Mouse (Mus musculus): ENCODE measurements around the gene Alg9. TPM values are rescaled to one million over a fixed set of nuclear protein-coding genes. Genes with fewer than 3 reads are reported as not detected.

The Alg9 gene
- total RNA-seq, 2 experiments from 2014 or later = 24.7 to 30.8 TPM

GRCm38 (mm10) chr9:50849249-50849648 lies 74.4 kb downstream of the Alg9 start:
- ATAC-seq (replicated peaks; ENCODE audit: poor library complexity) = peak; percentile 47

- ATAC-seq (replicated peaks; ENCODE audit: poor library complexity) = no peak
These were observed 74.9 kb downstream of the Alg9 start for GRCm38 (mm10) chr9:50849755-50850154.

GRCm38 (mm10) chr9:50850271-50850670 lies 75.5 kb downstream of the Alg9 start:
- ATAC-seq (replicated peaks; ENCODE audit: poor library complexity) = no peak

GRCm38 (mm10) chr9:50850713-50851112 lies 75.9 kb downstream of the Alg9 start:
- ATAC-seq (replicated peaks; ENCODE audit: poor library complexity) = peak; percentile 30

- peak; percentile 27 for ATAC-seq (replicated peaks; ENCODE audit: poor library complexity)
These were observed 78.0 kb downstream of the Alg9 start for GRCm38 (mm10) chr9:50852634-50853349.

GRCm38 (mm10) chr9:50854376-50854775 lies 79.6 kb downstream of the Alg9 start:
- ATAC-seq (replicated peaks; ENCODE audit: poor library complexity) = 0 out of 2 replicates have a peak, but pooled peaks have one; percentile 5

- ATAC-seq (replicated peaks; ENCODE audit: poor library complexity) = peak; percentile 23; the same call in 1 of the 2 replicates
These were observed 80.4 kb downstream of the Alg9 start for GRCm38 (mm10) chr9:50855133-50855766.

- no peak for ATAC-seq (replicated peaks; ENCODE audit: poor library complexity)
These were observed 81.0 kb downstream of the Alg9 start for GRCm38 (mm10) chr9:50855780-50856179.

- peak; percentile 75 for ATAC-seq (replicated peaks; ENCODE audit: poor library complexity)
These were observed 81.7 kb downstream of the Alg9 start for GRCm38 (mm10) chr9:50856341-50857081.

GRCm38 (mm10) chr9:50857082-50857641 lies 82.3 kb downstream of the Alg9 start:
- peak; percentile 0; the same call in 1 of the 2 replicates for ATAC-seq (replicated peaks; ENCODE audit: poor library complexity)

- ATAC-seq (replicated peaks; ENCODE audit: poor library complexity) = no peak
These were observed 83.9 kb downstream of the Alg9 start for GRCm38 (mm10) chr9:50858681-50859080.

GRCm38 (mm10) chr9:50861119-50861839 lies 86.5 kb downstream of the Alg9 start:
- ATAC-seq (replicated peaks; ENCODE audit: poor library complexity) = no peak

GRCm38 (mm10) chr9:50863824-50864223 lies 89.0 kb downstream of the Alg9 start:
- ATAC-seq (replicated peaks; ENCODE audit: poor library complexity) = no peak

GRCm38 (mm10) chr9:50864877-50865276 lies 90.1 kb downstream of the Alg9 start:
- ATAC-seq (replicated peaks; ENCODE audit: poor library complexity) = no peak

GRCm38 (mm10) chr9:50865803-50866202 lies 91.0 kb downstream of the Alg9 start:
- ATAC-seq (replicated peaks; ENCODE audit: poor library complexity) = peak; percentile 95

GRCm38 (mm10) chr9:50867015-50867414 lies 92.2 kb downstream of the Alg9 start:
- ATAC-seq (replicated peaks; ENCODE audit: poor library complexity) = no peak

GRCm38 (mm10) chr9:50868182-50868581 lies 93.4 kb downstream of the Alg9 start:
- no peak for ATAC-seq (replicated peaks; ENCODE audit: poor library complexity)

GRCm38 (mm10) chr9:50873210-50873609 lies 98.4 kb downstream of the Alg9 start:
- ATAC-seq (replicated peaks; ENCODE audit: poor library complexity) = no peak

GRCm38 (mm10) chr9:50874031-50874430 lies 99.2 kb downstream of the Alg9 start:
- ATAC-seq (replicated peaks; ENCODE audit: poor library complexity) = no peak

- no peak for ATAC-seq (replicated peaks; ENCODE audit: poor library complexity)
These were observed 100.7 kb downstream of the Alg9 start for GRCm38 (mm10) chr9:50875470-50875869.

GRCm38 (mm10) chr9:50876287-50876686 lies 101.5 kb downstream of the Alg9 start:
- ATAC-seq (replicated peaks; ENCODE audit: poor library complexity) = no peak
